Mouse (Mus musculus): ENCODE measurements around the gene 2310057N15Rik. TPM values are rescaled to one million over a fixed set of nuclear protein-coding genes. Genes with fewer than 3 reads are reported as not detected.

Gene 2310057N15Rik
- not detected in 2 replicates for polyA plus RNA-seq (2012; rRNA removed)

DNA sequence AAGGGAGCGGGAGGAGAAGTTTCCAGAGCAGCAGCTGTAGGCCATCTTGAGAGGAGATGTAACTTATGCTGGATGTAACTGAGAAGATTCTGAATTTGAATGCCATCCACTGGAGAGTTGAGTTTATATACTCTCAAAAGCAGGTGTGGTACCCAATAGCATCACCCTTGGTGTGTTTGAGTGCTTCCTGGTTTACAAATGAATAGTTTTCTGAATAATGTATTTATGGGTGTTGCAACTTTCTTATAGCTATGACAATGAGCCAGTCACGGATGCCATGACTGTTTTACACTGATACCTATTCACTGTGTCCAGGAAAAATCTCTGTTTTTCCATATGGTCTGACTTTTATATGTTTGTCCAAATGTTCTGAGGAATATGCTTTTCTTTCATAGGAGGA lies at the start of gene 2310057N15Rik:
TSS of gene 2310057N15Rik (minus strand) at position 101 of the 400 bp plus-strand sequence.

GRCm38 (mm10) chr16:88820066-88820465 lies 46.1 kb upstream of the 2310057N15Rik start, which contains the start of gene Krtap15:
Krtap15 (plus strand) TSS chr16:88820215.

DNA sequence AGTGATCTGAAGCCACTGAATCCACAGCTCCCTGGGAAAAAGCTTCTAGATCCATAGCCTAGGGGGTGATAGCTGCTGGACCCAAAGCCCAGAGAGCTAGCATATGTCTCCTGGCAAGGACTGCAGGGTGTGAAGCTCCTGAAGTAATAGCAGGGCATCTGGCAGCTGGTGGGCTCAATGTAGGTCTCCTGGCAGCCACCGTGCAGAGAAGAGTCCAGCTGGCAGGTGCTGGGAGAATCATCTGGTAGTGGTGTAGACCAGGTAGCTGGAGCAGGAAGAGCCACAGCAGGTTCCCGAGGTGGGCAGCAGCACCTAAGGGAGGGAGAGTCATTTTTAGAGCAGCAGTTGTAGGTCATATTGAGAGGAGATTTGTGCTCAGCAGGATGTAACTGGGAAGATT lies 37.8 kb upstream of the 2310057N15Rik start, which contains the start of gene Gm20741:
TSS of gene Gm20741 (minus strand) at position 394 of the 400 bp plus-strand sequence.

GRCm38 (mm10) chr16:88777596-88777995 lies 3.6 kb upstream of the 2310057N15Rik start, which contains the start of gene Gm5965:
Gm5965 (plus strand) TSS chr16:88777896.

DNA sequence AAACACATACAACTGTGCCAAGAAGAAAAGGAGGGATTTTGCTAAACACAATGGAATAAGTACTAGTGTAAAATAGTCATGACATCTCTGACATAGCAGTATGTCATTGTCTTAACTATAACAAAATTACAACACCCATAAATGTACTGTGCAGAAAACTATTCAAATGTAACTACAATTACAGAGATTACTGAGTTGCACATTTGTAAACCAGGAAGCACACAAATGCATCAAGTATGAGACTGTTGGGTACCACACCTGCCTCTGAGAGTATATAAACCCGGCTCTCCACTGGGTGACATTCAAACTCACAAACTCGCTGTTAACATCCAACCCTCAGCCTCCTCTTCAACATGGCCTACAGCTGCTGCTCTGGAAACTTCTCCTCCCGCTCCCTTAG lies 15.5 kb downstream of the 2310057N15Rik start, which contains the start of gene 2310034C09Rik:
TSS of gene 2310034C09Rik (plus strand) at position 301 of the 400 bp plus-strand sequence.

GRCm38 (mm10) chr16:88751535-88751934 lies 22.5 kb downstream of the 2310057N15Rik start, which contains the start of gene Krtap13:
Krtap13 (minus strand) TSS chr16:88751635.

GRCm38 (mm10) chr16:88728812-88729275 lies 45.2 kb downstream of the 2310057N15Rik start, which contains the start of gene Krtap13-1:
Krtap13-1 (plus strand) TSS chr16:88728862.

Other genes starting within 250 kb of the 2310057N15Rik start
- 0.04 and 0.89 TPM in 2 replicates for gene Cldn8, start 211.0 kb downstream of the 2310057N15Rik start, polyA plus RNA-seq (2012; rRNA removed)
- gene Krtap24-1, start 161.9 kb downstream of the 2310057N15Rik start, polyA plus RNA-seq (2012; rRNA removed), result not detected in 2 replicates
- not detected in 2 replicates for gene 2310079G19Rik, start 146.5 kb downstream of the 2310057N15Rik start, polyA plus RNA-seq (2012; rRNA removed)
- gene Krtap26-1, start 126.4 kb downstream of the 2310057N15Rik start, polyA plus RNA-seq (2012; rRNA removed), result not detected in 2 replicates
- not detected in 2 replicates for gene Krtap27-1, start 102.5 kb downstream of the 2310057N15Rik start, polyA plus RNA-seq (2012; rRNA removed)
- gene 2310061N02Rik, start 66.2 kb downstream of the 2310057N15Rik start, polyA plus RNA-seq (2012; rRNA removed), result not detected in 2 replicates
- not detected in 2 replicates for gene Krtap13-1, start 45.3 kb downstream of the 2310057N15Rik start, polyA plus RNA-seq (2012; rRNA removed)
- gene Krtap13, start 22.6 kb downstream of the 2310057N15Rik start, polyA plus RNA-seq (2012; rRNA removed), result not detected in 2 replicates
- gene 2310034C09Rik, start 15.4 kb downstream of the 2310057N15Rik start, polyA plus RNA-seq (2012; rRNA removed), result not detected in 2 replicates
- gene Gm5965, start 3.7 kb upstream of the 2310057N15Rik start, polyA plus RNA-seq (2012; rRNA removed), result not detected in 2 replicates
- not detected in 2 replicates for gene Gm20741, start 38.0 kb upstream of the 2310057N15Rik start, polyA plus RNA-seq (2012; rRNA removed)
- not detected in 2 replicates for gene Krtap15, start 46.0 kb upstream of the 2310057N15Rik start, polyA plus RNA-seq (2012; rRNA removed)
- gene Krtap14, start 51.9 kb upstream of the 2310057N15Rik start, polyA plus RNA-seq (2012; rRNA removed), result not detected in 2 replicates
- not detected in 2 replicates for gene Krtap19-1, start 95.2 kb upstream of the 2310057N15Rik start, polyA plus RNA-seq (2012; rRNA removed)
- gene Krtap19-2, start 100.1 kb upstream of the 2310057N15Rik start, polyA plus RNA-seq (2012; rRNA removed), result not detected in 2 replicates
- gene Krtap19-3, start 103.8 kb upstream of the 2310057N15Rik start, polyA plus RNA-seq (2012; rRNA removed), result not detected in 2 replicates
- gene Krtap19-4, start 110.9 kb upstream of the 2310057N15Rik start, polyA plus RNA-seq (2012; rRNA removed), result not detected in 2 replicates
- not detected in 2 replicates for gene Krtap19-5, start 122.3 kb upstream of the 2310057N15Rik start, polyA plus RNA-seq (2012; rRNA removed)
- not detected in 2 replicates for gene Krtap19-9b, start 158.1 kb upstream of the 2310057N15Rik start, polyA plus RNA-seq (2012; rRNA removed)
- not detected in 2 replicates for gene Krtap16-3, start 188.7 kb upstream of the 2310057N15Rik start, polyA plus RNA-seq (2012; rRNA removed)
- gene Krtap22-2, start 236.6 kb upstream of the 2310057N15Rik start, polyA plus RNA-seq (2012; rRNA removed), result not detected in 2 replicates
- gene Gm10229, start 241.1 kb upstream of the 2310057N15Rik start, polyA plus RNA-seq (2012; rRNA removed), result not detected in 2 replicates